Mouse (Mus musculus): ENCODE data around the gene Hoxa10. TPM values are rescaled to one million over a fixed set of nuclear protein-coding genes. Genes with fewer than 3 reads are reported as not detected.
A peak's percentile ranks its signal among the peaks of the same experiment; 100 is the strongest.

The Hoxa10 gene
- polyA plus RNA-seq (2017; shearing (Covaris generic)), result not detected

GRCm38 (mm10) chr6:52240389-52241000, at the start of gene Hoxa10:
Gene Hoxa10 (minus strand): TSS chr6:52240854.
- peak; percentile 78 for ATAC-seq

DNA sequence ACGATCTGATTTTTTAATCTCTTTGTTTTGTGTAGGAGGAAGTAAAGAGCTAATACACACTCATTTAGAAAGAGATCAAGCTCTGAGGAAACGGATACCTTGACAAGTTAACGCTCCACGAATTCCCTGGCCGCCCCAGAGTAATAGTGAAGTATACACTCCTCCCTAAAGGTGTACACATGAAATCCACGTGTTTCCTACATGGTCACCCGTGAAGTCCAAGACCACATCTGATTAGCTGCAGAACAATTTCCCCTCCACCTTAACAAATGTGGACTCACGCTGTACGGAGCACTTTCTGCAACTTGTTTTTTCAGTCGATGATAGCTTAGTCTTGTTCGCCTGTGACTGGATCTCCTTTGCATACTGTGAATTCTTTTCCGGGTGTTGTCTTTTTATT, 49.5 kb upstream of the Hoxa10 start:
- ATAC-seq, result no peak

DNA sequence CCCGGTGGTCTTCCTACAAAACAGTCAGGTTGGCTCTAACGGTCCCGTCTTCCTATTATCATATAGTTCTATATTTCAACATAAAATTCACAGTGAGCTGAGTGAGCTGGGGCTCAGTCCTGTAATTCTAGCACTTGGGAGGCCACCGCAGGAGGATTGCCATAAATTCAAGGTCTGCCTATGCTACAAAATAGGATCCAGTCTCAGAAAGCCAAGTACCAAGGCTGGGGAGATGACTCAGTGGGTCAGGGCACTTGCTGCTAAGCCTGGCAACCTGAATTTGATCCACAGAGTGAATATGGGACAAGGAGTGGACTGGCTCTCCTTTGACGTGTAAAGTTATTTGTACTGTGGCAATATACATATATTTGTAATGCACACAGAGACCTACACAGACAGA, 43.2 kb upstream of the Hoxa10 start:
- ATAC-seq, result no peak

DNA sequence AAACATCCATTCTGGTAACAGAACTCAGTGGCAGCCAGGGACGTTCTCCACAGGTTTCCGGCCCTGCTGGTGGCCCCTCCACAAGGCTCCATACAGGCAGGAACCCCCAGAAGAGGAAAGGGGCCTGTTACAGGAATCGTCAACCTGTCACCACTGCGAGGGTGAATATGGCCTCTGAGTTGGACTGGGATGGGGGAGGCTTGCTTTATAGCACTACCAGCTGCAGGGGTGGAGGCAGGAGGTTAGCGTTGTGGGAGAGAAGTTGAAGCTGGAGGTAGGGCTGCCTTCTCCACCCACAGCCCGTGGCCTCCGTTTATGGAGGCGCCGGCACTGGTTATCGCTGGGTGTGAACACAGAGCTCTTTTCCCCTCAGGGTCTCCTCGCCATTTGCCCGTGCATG, 40.4 kb upstream of the Hoxa10 start:
- ATAC-seq, result no peak

DNA sequence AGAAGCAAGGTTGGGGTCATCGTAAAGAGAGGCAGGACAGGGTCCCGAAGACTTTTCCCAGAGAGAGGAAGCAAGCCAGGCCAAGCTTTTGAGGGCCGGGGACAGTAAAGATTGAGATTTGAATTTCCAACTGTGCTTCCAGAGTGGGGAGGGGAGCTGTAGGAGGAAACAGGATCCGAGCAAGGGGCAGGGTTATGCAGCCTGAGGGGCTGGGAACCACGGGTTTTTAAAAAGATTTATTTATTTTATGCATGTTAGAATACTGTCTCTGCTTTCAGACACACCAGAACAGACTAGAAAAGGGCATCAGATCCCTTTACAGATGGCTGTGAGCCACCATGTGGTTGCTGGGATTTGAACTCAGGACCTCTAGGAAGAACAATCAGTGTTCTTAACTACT, 36.3 kb upstream of the Hoxa10 start:
- no peak for ATAC-seq

DNA sequence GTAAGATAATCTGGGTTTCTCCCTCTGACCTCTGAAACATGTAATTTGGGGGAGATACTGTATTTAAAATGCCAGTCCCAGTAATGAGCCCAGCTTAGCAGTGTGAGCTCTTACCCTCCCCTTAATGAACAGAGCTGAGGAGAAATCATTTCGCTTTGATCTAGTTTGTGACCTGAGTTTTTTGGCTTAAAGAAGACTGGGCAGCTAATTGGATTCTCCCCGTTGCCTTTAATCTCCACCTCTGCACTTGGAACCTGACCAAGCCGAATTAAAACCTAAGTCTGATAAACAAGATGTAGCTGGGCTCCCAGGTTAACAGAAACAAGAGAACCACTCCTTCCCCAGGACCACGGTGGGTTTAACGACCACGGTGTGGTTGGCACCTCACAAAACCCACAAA, 35.7 kb upstream of the Hoxa10 start:
- no peak for ATAC-seq

DNA sequence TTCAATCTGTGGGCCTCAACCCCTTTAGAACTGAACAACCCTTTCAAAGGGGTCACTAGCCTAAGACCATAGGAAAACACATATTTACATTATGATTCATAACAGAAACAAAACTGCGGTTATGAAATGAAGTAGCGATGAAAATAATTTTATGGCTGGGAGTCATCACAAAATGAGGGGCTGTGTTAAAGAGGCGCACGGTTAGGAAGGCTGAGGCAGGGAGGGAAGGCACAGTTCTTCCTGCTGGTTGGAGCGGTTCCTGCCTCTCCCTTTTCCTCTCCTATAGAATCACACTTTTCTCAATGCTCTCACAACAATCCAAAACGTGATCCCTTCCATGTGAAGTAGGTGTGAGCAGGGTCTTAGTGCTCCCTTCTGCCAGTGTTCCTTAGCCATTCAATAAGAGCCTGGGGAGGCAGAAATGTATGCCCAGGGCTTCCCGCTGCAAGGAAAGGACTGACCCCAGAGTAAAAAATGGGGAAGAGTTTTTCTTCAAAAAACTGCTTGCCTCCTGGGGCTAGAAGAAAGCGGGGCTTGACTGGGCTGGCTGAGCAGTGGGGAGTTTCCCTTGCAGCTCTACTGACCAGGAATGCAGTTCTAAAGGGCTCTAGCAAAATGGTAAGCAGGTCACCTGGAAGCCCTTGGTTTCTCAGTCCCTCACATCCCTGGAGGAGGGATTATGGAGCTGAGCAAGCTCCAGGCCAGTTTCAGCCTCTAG, 35.1 kb upstream of the Hoxa10 start:
- no peak for ATAC-seq

DNA sequence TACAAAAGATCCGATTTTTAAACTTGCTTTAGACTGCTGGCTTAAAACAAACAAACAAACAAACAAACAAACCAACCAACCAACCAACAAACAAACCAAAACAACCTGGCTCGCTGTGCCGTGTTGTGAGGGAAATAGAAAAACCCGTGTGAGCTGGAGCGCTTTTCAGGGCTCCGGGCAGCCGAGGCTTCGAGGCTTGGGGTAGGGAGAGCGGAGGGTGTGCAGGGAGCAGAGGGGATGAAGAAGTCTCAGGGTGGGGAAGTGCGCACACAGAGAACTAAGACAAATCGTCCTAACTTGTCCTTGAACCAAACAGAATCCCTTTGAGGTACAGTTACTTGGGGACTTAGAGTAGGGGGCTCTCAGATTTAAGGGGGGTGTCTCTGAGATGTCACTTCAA, 33.9 kb upstream of the Hoxa10 start:
- ATAC-seq, result no peak

- ATAC-seq, result no peak
Measured at GRCm38 (mm10) chr6:52273656-52274280, 33.1 kb upstream of the Hoxa10 start.

GRCm38 (mm10) chr6:52272766-52273655, 32.4 kb upstream of the Hoxa10 start:
- ATAC-seq, result no peak

DNA sequence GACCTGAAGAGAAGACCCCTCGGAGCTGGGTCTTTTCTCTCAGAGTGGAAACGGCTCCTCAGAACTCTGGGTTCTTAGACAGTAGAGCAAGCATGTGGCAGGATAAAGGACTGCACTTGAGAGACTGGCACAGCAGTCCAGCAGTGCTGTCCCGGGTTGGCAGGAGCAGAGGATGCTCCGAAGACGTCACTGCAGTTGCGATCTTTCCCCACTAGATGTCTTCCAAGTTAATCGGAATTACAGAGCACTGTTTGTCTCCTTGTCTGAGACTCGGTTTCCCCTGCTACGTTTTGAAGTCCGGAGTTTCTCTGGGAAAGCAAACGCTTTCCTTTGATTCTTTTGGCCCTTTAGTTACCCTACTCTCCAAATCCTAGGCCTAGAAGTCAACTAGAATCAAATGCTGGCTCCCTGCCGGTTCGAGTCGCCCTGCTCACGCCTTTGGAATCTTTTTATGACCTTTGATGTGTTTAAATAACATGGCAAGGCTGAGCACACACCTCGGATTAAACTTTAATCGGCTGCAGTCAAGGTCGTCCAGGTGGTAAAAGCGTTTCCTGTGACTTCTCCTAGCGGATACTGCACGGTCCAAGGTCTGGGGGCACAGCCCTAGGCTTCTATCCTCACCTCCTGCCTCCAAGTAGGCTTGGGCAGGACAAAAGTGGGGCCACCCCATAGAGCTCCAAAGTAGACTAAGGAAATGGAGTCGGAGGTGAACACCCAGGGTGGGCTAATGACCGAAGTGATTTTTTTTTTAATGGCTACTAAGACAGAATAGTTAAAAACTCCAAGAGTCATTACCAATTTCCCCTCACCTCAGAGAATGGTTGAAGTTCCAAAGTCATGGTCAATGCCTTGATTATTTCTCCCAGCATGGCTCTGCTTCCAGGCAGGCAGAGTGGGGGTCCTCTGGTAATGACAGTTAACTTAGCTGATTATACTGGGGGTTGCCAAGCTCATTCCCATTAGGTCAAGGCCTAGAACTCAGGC, 30.1 kb upstream of the Hoxa10 start:
- peak; percentile 78 for ATAC-seq

DNA sequence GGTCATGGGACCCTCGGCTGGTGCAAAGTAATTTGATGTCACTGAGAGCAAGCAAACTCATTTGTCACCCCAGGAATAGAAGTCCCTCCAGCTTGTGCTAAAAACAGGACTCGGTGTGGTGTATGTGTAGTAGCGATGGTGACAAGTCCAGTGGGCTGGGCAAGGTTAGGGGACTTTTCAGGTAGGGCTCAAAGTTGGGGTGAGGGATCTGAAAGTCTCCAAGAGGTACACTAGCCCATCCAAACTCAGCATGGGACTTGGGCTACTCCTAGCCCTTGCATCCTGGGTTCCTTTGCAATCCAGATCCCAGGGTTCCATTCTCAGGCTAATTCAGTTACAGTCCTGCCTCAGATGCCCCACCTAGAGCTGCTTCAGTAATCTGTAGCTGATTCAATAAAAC, 28.1 kb upstream of the Hoxa10 start:
- ATAC-seq, result no peak

- no peak for ATAC-seq
Measured at GRCm38 (mm10) chr6:52268341-52268740, 27.7 kb upstream of the Hoxa10 start.

DNA sequence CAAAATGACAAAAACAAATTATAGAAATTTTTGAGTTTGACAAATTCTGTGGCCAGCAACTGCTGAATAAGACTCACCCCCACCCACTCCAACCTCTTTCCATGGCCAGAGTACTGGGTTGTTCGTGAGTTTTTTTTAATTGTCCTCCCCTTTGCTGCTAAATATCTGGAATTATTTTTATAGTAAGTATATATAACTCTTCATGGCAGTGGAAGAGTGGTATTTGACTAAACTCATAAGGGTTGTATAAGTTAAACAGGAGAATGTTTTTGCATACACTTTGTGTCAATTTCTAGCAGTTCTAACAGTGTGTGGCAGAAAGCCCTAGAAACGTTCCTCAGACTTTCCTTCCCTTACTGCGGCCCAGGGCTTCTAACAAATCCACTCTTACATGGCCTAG, 27.0 kb upstream of the Hoxa10 start:
- ATAC-seq, result no peak

- ATAC-seq, result no peak
Measured at GRCm38 (mm10) chr6:52267221-52267620, 26.6 kb upstream of the Hoxa10 start.

DNA sequence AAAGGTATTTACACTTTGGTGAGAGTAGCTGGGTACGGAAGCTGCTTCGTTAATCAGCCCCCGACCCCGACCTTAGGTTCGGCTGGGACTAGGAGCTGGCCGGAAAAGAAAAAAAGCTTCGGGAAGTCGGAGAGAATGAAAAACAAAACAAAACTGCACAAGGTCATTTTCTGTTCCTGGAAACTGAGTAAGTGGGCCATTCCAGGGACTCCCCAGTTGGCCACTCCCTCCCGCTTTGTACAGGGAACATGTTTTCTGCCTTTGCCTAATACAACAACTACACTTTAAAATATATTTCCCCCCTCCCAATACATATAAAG, 26.0 kb upstream of the Hoxa10 start:
- ATAC-seq, result no peak

DNA sequence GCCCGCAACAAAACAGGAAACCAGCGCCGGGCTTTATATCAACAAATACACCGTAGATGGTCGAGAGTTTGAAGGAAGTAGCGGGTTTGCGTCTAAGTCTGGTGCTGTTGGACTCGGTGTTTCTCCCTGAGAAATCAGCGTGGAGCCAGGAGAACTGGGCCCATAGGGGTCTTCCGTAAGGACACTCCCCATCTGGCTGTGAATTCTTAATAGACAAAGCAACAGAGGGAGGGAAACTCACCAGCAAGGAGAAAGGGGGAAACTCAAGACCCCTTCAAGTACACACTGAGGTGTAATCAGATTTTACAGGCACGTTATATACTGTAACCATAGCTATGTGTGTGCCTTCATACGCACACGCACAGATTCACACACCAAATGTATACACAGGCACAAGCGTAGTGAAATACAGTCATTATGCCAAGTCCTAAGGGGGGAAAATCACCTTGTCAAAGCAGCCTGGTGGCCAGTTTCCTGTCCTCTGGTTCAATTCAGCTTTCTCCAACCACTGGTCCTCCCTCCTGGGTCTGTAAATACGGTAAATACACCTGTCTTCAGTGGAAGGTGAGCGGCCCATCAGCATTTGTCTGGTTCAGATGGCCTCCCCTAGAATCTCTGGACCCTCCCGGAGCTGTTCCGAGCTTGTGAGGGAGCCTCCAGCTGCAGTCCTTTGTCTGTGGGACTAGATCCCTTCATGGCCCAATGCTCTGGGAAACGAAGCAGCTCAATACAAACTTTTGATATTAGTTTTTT, 25.4 kb upstream of the Hoxa10 start:
- no peak for ATAC-seq

DNA sequence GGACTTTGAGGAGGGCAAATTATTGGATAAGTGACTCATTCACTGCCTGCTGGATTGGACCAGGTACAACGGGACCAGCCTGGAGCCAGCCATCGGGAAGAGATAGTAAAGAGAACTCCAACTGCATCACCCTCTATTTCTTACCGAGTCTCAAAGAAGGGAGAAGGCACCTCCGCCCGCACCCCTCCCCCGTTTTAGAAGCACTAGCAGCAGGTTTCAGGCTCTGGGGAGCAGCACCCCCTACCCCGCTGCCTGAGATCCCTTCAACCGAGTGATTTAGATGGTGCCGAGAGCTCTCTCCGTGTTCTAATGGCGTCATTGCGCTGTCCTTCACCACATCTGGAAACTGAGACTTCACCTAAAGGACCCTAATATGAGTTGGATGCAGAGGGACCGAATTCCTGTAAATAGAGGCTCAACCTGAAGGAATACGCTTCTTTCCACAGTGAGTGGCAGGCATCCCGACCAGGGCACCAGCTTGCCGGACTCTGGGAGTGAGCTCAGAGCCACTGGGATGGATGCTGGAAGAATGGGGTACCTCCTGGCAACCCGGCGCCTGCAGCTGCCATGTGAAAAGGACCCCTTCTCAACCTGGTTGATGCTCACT, 24.8 kb upstream of the Hoxa10 start:
- ATAC-seq, result no peak

DNA sequence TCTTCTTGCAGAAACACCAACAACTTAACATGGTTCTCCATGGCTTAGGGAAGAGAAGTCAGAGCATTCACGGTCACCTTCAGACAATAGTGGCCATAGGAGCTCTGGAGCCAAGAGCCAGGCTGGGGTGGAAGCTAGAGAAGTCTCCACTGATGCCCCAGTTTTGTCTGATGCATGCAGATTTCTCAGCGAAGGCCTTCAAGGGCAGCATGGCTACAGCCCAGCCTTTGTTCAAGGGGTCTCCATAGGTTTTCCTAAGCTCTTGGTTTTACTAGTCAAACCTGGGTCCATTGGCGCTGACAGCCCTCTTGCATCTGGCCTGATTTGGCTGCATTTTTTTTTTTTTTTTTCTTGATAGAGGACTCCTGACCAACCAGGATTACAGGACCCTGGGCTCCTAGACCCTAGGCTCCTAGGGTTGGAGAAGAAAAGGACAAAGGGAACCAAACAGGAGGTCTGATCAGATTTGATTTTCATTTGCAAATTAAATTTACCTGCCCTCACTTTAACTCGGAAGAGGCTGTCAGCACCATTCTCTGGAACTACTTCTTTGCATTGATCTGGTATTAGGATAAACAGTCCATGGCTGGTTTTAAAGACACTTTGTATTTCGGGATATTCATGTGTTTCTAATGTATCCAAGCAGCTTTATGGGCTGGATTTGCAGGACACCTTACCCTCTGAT, 23.6 kb upstream of the Hoxa10 start:
- no peak for ATAC-seq

DNA sequence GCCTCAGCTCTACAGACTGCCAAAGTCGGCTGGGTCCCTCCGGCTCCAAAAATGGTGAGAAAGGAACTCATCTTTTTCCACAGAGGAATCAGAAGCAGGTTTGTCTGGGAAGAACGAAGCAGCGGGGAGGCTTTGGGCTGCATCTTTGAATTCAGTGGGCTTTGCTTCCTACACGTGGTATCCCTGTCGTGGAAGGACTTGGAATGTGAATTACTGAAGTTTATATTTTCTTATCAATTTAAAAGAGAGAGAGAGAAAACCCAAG, 22.6 kb upstream of the Hoxa10 start:
- ATAC-seq, result no peak
